Comparison of ENCODE assay signal across 31 mouse cellular contexts in genomic region chr16:30897371-30897770, GRCm38 (mm10).
"Had no signal": no experiment of that assay in that cellular context is flagged by ENCODE, and none has a peak within 500 bp of the region (broad histone marks: within the 10 kb centered on the region; RNA-seq: fewer than 3 reads in every experiment).

No protein-coding gene starts in this region.

- H3K9me3 ChIP-seq: limb, embryonic 10.5 days; limb, embryonic 12.5 days; limb, embryonic 13.5 days; limb, embryonic 15.5 days; liver, embryonic 12.5 days; liver, embryonic 13.5 days; liver, embryonic 15.5 days; lung, embryonic 15.5 days; midbrain, embryonic 12.5 days; midbrain, embryonic 15.5 days had no signal

- H3K36me3 ChIP-seq: limb, embryonic 10.5 days; limb, embryonic 12.5 days; limb, embryonic 13.5 days; limb, embryonic 15.5 days; liver, embryonic 12.5 days; liver, embryonic 13.5 days; liver, embryonic 15.5 days; lung, embryonic 15.5 days; midbrain, embryonic 10.5 days; midbrain, embryonic 12.5 days; midbrain, embryonic 15.5 days; neural tube, embryonic 12.5 days had no signal

- H3K4me3 ChIP-seq: left cerebral cortex, adult 2 months; limb, embryonic 10.5 days; limb, embryonic 12.5 days; limb, embryonic 13.5 days; limb, embryonic 15.5 days; liver, embryonic 12.5 days; liver, embryonic 13.5 days; liver, embryonic 15.5 days; lung, embryonic 15.5 days; megakaryocyte, embryonic 14.5 days; midbrain, embryonic 10.5 days; midbrain, embryonic 12.5 days; midbrain, embryonic 15.5 days; myocyte; neural tube, embryonic 12.5 days had no signal

- DNase-seq: left cerebral cortex, postnatal 4 days; liver; liver, embryonic 13.5 days; liver, postnatal 0 days; lung, adult 18-20 months; lung, adult 2 months; lung, embryonic 14.5 days; lung, postnatal 10 days; lung, postnatal 14 days; lung, postnatal 36 days; lung, postnatal 4 days; midbrain, embryonic 14.5 days had no signal

- H3K27ac ChIP-seq: left cerebral cortex, adult 2 months; limb, embryonic 10.5 days; limb, embryonic 12.5 days; limb, embryonic 13.5 days; limb, embryonic 15.5 days; liver, embryonic 12.5 days; liver, embryonic 13.5 days; liver, embryonic 14.5 days; liver, embryonic 15.5 days; lung, embryonic 15.5 days; macrophage; midbrain, embryonic 10.5 days; midbrain, embryonic 12.5 days; midbrain, embryonic 15.5 days; neural tube, embryonic 12.5 days had no signal

- H3K4me2 ChIP-seq: limb, embryonic 12.5 days; limb, embryonic 13.5 days; limb, embryonic 15.5 days; liver, embryonic 11.5 days; liver, embryonic 12.5 days; liver, embryonic 13.5 days; liver, embryonic 15.5 days; lung, embryonic 14.5 days; lung, embryonic 15.5 days; midbrain, embryonic 12.5 days; midbrain, embryonic 15.5 days; neural tube, embryonic 12.5 days had no signal

- H3K27me3 ChIP-seq: limb, embryonic 12.5 days; limb, embryonic 13.5 days; limb, embryonic 15.5 days; liver, embryonic 12.5 days; liver, embryonic 13.5 days; liver, embryonic 15.5 days; lung, embryonic 15.5 days; midbrain, embryonic 12.5 days; midbrain, embryonic 15.5 days; neural tube, embryonic 12.5 days had no signal

- H3K9ac ChIP-seq: limb, embryonic 12.5 days; limb, embryonic 13.5 days; limb, embryonic 15.5 days; liver, embryonic 12.5 days; liver, embryonic 13.5 days; liver, embryonic 14.5 days; liver, embryonic 15.5 days; liver, postnatal 0 days; lung, embryonic 14.5 days; lung, embryonic 15.5 days; midbrain, embryonic 12.5 days; midbrain, embryonic 15.5 days; neural tube, embryonic 12.5 days had no signal

- ATAC-seq: liver, embryonic 12.5 days; liver, postnatal 0 days; lung, postnatal 0 days; midbrain, embryonic 15.5 days; midbrain, embryonic 16.5 days had no signal

- H3K4me1 ChIP-seq: limb, embryonic 10.5 days; limb, embryonic 12.5 days; limb, embryonic 13.5 days; limb, embryonic 15.5 days; liver, embryonic 12.5 days; liver, embryonic 13.5 days; liver, embryonic 15.5 days; lung, embryonic 15.5 days; megakaryocyte, embryonic 14.5 days; midbrain, embryonic 10.5 days; midbrain, embryonic 12.5 days; midbrain, embryonic 15.5 days; neural tube, embryonic 12.5 days had no signal
